Mouse (Mus musculus) kidney, postnatal 25 days (tissue): Measurements from ENCODE around the gene Dagla.

Source experiments
- DNase-seq, 2 experiments: peaks; one replicate each; pipeline ENCODE4 v3.0.0; 2021; ENCODE audit warnings: mixed read lengths in 2 of 2

The Dagla gene

GRCm38 (mm10) chr19:10307351-10307750, 2.7 kb upstream of the Dagla start:
- DNase-seq: no peak

- DNase-seq: no peak
These were observed 2.0 kb upstream of the Dagla start for GRCm38 (mm10) chr19:10306521-10307243.

DNA sequence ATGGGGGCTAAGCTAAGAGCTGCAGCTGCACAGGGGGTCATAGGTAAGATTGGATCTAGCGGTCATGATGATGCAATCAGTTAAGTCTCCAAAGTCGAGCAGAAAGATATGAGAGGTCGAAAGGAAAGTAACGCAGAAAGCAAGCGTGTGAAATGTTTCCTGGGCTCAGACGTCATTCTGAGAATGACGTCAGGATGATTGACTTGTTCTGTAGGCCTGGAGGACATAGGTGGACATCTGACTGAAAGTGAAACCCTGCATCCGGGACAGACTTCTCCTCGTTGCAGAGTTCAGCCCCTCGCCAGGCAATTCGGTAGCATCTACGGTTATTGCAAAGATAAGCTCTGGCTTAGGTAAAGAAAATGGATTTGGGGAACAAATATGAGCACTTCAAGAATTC, 963 bp upstream of the Dagla start:
- DNase-seq: no peak

DNA sequence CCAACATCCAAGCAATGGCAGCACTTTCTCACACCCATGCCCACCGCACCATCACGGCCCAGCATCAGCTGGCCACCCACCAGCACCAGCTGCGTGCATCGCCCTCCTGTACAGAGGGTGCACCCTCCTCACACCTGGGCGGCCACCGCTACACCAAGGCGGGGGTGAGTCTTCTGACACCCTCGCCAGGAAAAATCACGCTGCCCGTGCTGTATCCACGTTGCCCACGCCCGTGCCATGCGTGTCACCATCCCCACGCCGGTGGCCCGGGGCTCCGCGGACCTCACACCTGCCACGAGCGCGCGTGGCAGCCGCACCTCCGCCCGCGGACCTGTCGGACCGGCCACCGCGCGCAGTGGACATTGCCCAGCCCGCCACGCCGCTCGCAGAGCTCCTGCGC, 282 bp downstream of the Dagla start:
- DNase-seq: peak in 1 of 2 experiments; percentile 43

DNA sequence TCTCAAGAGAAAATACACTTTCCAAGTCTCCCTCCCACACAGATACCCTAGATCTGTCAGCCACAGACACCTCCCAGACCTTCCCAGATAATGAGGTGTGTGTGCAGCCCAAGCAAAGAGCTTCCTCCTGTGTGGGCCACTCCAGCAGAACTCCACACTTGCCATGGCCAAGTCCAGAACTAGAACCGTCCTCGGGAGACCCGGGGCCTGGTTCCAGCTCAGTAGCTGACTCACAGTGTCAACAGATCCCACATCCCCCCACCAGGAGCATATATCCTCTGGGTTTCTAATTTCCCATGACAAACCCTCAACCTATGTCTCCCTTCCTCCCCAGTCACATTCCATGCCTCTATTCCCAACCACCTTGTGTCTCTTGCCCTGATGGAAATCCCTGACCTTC, 1.8 kb downstream of the Dagla start:
- DNase-seq: no peak

DNA sequence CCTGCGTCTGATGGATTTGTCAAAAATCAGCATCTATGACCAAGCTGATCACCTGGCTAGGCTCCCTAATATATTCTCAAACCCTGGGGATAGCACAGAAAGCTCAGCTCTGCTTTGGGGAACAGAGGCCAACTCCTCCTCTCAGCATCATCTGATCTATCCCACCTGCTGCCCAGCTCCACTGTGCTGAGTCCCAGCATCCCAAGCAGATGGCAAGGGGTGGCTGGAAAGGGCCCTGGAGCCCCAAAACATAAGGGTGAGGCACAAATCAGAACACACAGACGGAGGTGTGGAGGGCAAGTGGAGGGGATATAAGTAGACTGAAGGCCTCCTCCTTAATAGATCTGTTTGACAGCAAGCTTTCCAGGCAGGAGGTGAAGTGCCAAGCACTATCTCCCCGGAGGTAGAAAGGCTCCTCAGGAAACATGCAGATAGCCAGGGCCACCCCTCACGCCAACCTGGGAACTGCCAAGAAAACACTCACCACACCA, 2.8 kb downstream of the Dagla start:
- DNase-seq: no peak

GRCm38 (mm10) chr19:10301263-10301662, 3.4 kb downstream of the Dagla start:
- no peak for DNase-seq

DNA sequence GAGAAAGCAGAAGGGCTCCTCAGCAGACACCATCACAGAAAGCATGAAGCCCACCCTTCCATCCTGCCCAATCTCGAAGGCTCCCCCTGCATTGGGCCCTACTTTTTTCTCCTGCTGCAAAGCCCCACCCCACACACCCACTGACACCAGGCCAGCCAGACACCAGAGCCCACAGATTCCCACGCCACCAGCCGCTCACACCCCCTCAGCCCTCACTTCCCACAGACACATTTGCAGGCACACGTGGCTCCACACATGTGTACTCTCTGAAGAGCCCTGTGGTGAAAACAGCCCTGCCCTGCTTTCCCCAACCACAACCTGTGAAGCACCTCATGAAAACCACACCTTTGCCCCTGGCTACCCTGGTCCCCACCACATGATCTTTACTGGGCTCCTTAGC, 3.9 kb downstream of the Dagla start:
- peak in 1 of 2 experiments; percentile 36 for DNase-seq

- DNase-seq: no peak
These were observed 6.4 kb downstream of the Dagla start for GRCm38 (mm10) chr19:10298268-10298667.

GRCm38 (mm10) chr19:10297041-10297503, 7.6 kb downstream of the Dagla start:
- DNase-seq: peak in 1 of 2 experiments; percentile 59

- DNase-seq: peak in 1 of 2 experiments; percentile 49
These were observed 8.4 kb downstream of the Dagla start for GRCm38 (mm10) chr19:10296306-10296705.

- DNase-seq: peak; percentile 44 to 69
These were observed 9.8 kb downstream of the Dagla start for GRCm38 (mm10) chr19:10294631-10295562.

DNA sequence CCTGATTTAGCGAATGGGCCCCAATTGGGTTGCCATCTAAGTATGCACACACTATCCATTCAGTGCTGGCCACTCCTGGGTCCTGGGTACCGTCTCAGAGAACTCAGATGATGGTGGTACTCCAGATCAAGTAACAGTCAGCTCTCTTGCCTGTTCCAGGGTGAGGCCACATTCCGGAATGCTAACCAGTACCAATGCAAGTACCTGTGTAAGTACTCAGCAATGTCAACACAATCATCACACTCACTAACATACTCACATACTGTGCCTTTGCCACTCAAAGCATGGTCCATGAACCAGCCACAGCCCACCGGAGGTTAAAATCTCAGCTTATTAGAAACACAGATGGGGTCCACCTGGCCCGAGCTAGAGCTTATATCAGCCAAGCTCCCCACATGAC, 10.7 kb downstream of the Dagla start:
- no peak for DNase-seq

- no peak for DNase-seq
These were observed 12.7 kb downstream of the Dagla start for GRCm38 (mm10) chr19:10291896-10292490.

DNA sequence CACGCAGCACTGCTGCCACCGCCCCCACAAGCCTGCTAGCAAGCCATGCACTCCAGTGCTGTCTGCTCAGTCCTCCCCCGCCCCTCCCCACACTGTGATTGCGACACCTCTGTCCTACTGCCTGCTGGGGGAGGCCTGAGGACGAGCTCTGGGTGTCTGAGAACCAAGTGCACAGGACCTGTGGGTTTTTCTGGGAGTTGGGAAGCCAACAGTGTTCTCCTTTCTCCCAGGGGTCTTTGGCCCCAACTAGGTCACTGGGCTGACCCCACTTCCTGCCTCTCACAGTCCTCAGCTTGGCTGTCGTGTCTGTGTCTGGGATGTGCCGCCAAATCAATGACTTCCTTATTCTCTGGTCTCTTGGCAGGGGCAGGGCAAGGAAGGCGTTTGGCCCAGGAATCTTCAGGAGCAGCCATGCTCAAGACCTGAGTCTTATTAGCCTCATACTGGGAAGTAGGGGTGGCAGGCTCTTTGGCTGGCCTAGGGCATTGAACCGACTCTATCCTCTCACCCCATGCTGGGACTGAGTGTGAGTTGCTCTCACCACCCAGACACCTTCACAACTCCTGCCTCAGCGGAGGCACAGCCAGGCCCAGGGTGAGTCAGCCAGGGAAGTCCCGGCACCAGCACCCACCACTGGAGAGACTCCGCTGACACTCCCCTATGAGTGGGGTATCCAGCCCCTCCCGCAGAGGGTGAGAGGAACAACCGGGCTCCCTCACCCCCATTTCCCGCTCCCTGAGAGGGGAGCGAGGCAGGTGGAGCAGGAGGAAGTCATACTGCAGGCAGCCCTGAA, 14.3 kb downstream of the Dagla start:
- peak; percentile 47 to 70 for DNase-seq

DNA sequence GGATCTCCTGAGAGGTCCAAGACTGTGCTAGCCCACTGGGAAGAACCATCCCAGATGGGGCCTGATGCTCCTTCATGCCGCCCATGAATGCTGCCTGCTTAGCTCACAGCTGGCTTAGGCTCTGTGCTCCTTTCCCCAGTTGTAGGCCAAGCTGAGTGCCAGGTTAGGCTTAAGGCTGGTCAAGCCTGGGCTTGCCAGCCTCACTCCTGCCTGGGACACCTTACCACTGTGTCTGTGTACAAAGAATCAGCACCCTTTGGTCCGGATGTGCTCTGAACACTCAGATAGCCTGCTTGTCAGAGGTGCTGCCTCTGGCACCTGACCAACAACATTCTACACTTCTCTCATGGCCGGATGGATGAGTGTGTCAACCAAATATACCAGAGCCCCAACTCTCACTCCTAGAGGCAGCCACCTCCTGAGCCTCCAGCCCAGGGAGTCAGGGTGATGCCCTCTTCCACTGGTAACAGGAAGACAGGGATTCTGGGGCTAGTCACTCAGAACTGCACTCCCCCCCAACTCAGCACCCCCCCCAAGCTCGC, 15.0 kb downstream of the Dagla start:
- peak in 1 of 2 experiments; percentile 37 for DNase-seq

GRCm38 (mm10) chr19:10288125-10289040, 16.3 kb downstream of the Dagla start:
- DNase-seq: no peak

DNA sequence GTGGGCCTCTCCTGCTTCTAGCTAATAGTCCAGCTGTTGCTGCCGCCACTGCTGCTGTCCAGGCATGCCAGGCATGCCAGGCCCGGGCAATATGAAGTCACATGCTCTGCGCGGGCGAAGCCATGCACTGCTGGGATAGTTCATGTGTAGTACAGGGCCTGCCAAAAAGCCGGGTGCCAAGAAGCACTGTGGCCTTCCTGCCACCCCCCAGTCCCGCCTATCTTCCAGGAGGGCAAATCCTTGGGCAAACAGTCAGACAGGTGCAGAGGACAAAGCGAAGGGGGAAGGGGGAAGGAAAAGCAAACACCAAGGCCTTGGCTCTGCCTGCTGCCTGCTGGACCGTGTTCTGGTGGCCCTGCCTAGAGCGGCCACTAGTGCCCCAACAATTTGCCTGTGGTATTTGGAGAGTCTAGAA, 18.2 kb downstream of the Dagla start:
- DNase-seq: peak in 1 of 2 experiments; percentile 52

DNA sequence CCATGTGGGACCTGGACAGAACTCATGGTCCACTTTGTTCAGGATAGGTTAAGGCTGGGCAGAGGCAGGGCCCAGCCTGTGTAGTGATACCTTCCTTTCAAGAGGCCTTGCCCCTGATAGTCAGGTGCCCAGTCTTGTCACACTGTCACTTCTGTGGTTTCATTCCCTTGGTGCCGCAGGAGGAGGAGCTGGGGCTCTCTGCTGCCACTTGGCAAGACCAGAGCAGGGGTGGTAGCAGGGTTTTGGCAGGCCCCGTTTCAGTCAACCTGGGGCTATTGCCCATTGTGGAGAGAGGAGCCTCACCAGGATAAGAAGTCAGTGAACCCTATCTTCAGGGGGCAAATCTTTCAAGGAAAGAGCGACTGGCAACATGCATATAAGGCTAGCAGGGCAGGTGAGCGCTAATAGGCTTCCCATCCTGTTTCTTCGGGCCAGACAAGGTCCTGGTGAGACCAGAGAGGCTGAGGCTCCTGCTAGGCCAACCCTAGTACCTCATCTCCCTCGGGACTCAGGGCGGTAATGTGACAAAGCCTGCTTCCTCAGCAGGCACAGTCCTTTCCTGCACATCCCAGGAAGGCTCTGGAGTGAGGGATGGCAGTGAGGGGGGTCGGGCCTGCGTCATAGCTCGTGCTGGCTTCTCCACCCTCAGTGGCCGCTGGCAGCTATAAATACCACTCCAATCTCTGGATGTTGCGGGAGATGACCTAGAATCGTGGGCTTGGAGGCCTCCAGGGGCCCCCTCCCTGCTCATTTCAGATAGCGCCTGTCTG, 23.7 kb downstream of the Dagla start:
- peak in 1 of 2 experiments; percentile 50 for DNase-seq

- peak in 1 of 2 experiments; percentile 35 for DNase-seq
These were observed 25.0 kb downstream of the Dagla start for GRCm38 (mm10) chr19:10279668-10280067.
